Mouse (Mus musculus): ENCODE results near the gene Gnb2. TPM values are rescaled to one million over a fixed set of nuclear protein-coding genes. Genes with fewer than 3 reads are reported as not detected.
A peak's percentile ranks its signal among the peaks of the same experiment; 100 is the strongest.

Gnb2 gene
- total RNA-seq (2012; rRNA removed) (531 and 548 TPM in 2 replicates), polyA plus RNA-seq (2012; ENCODE audit: insufficient read depth in 1 of 2, insufficient read length in 2 of 2, low read depth in 1 of 2, low replicate concordance in 2 of 2, missing spikeins in 1 of 2) (100 to 1,000 TPM in 1 of 2 experiments, not detected in 1; 550 TPM)

DNA sequence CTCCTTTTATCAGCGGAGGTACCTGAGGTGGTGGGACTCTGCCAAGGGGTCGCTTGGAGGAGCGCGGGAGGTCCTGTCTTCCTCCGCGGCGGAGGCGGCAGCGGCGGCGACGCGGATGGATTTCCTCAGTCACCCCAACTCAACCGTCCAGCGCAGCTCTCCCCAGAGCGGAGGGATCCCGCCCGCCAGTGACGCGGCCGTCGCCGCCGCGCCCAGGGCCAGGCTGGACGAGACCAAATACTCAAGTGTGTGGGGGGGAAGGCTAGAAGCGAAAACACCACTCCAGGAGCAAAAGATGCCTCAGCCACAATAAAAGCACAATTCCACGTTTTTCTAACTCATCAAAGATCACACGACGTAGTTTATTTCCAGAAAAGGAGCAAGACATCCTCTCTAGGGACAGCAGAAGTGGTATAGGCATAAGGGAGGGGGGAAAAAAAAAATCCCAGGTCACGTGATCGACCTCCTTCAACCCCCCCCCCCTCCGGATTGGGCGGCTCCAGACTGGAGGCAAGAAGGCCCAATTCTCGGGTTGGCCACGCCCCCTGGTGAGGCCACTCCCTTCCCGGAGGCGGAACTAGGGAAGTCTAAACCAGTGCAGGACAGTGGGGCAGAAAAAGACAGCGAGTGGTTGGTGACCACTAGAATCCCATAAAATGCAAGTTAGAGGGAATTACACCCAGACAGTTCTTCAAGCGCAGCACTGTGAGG is at the start of gene Gnb2, which contains the start of gene Epo:
Gene Gnb2 (minus strand): TSS at position 394 of the 711 bp plus-strand sequence.
Gene Epo (minus strand): TSS at position 126 of the 711 bp plus-strand sequence.
- H3K9me3 ChIP-seq (replicated peaks; ENCODE audit: insufficient read depth, low read length): no peaks in the 10 kb centered on the region
- peaks cover 0 to 6% of the 10 kb centered on the region in 2 experiments; a peak in 3 of 4 replicates for H3K36me3 ChIP-seq (ENCODE audit: control insufficient read depth in 1 of 2, insufficient read depth in 2 of 2, low read length in 2 of 2)
- no peaks in the 10 kb centered on the region for H3K27me3 ChIP-seq (ENCODE audit: control insufficient read depth in 1 of 2, insufficient read depth in 2 of 2, low read length in 2 of 2)
- H3K27ac ChIP-seq (ENCODE audit: control insufficient read depth, low read depth, low read length): peak within 1 kb of the TSS; percentile 93
- peak; percentile 98 for DNase-seq (ENCODE audit: low read depth, low spot score)
- peaks cover 4 to 5% of the 10 kb centered on the region in 2 experiments; a peak in 1 of 4 replicates for H3K4me1 ChIP-seq (ENCODE audit: control insufficient read depth in 1 of 2, insufficient read depth in 2 of 2, low read length in 2 of 2)
- peak within 1 kb of the TSS; percentile 98 for H3K9ac ChIP-seq (ENCODE audit: control insufficient read depth, low read depth, low read length, poor library complexity, severe bottlenecking)
- H3K4me3 ChIP-seq (ENCODE audit: control insufficient read depth in 1 of 2, insufficient read depth in 1 of 2, low read depth in 2 of 2, low read length in 2 of 2): peak within 1 kb of the TSS; percentile 78 to 99
- peaks cover 28% of the 10 kb centered on the region for H3K79me2 ChIP-seq (ENCODE audit: control insufficient read depth, insufficient read depth, low read length, poor library complexity)
- TF ChIP-seq ELF1 (IDR thresholded peaks at IDR 0.05; ENCODE audit: low read depth, low read length) (peak; percentile 78), CTCF (IDR thresholded peaks at IDR 0.05 in 2 of 3, conservative IDR thresholded peaks at IDR 0.05 in 1 of 3; ENCODE audit: control insufficient read depth in 1 of 3, insufficient read depth in 1 of 3, low read depth in 2 of 3, low read length in 3 of 3, poor library complexity in 1 of 3, severe bottlenecking in 1 of 3) (no peak), USF2 (IDR thresholded peaks at IDR 0.05; ENCODE audit: borderline replicate concordance in 1 of 2, insufficient read depth in 1 of 2, low read depth in 1 of 2, low read length in 2 of 2) (peak; percentile 82 to 90), USF1 (IDR thresholded peaks at IDR 0.05; ENCODE audit: low read depth, low read length) (peak; percentile 97), MYB (IDR thresholded peaks at IDR 0.05; ENCODE audit: low read depth, low read length) (peak; percentile 61; the same call in 1 of the 2 replicates), E2F4 (IDR thresholded peaks at IDR 0.05; ENCODE audit: borderline replicate concordance, low read depth, low read length) (peak; percentile 71; the same call in 1 of the 2 replicates), GATA1 (IDR thresholded peaks at IDR 0.05; ENCODE audit: low read depth, low read length) (no peak), UBTF (IDR thresholded peaks at IDR 0.05; ENCODE audit: borderline replicate concordance, insufficient read depth, low read depth, low read length) (peak; percentile 92; the same call in 1 of the 2 replicates), ETS1 (IDR thresholded peaks at IDR 0.05; ENCODE audit: low read depth, low read length) (peak; percentile 46; the same call in 1 of the 2 replicates), JUND (IDR thresholded peaks at IDR 0.05; ENCODE audit: low read depth, low read length) (no peak; the same call in 1 of the 2 replicates), TCF12 (IDR thresholded peaks at IDR 0.05; ENCODE audit: low read depth, low read length) (peak; percentile 73), MAX (IDR thresholded peaks at IDR 0.05; ENCODE audit: low read length) (peak; percentile 80), NRF1 (IDR thresholded peaks at IDR 0.05; ENCODE audit: insufficient read depth, low read depth, low read length, poor library complexity, severe bottlenecking) (0 out of 2 replicates have a peak, but pooled peaks have one; percentile 6), ZNF384 (IDR thresholded peaks at IDR 0.05; ENCODE audit: low read depth, low read length) (peak; percentile 95), BHLHE40 (IDR thresholded peaks at IDR 0.05; ENCODE audit: borderline replicate concordance, low read depth, low read length) (peak; percentile 70), POLR2AphosphoS2 (IDR thresholded peaks at IDR 0.05; ENCODE audit: low read length) (peak; percentile 78; the same call in 1 of the 2 replicates), GABPA (IDR thresholded peaks at IDR 0.05; ENCODE audit: low read depth, low read length) (no peak), NELFE (IDR thresholded peaks at IDR 0.05; ENCODE audit: low read depth, low read length) (peak; percentile 67), CHD1 (IDR thresholded peaks at IDR 0.05; ENCODE audit: low read depth, low read length) (peak; percentile 100), CHD2 (IDR thresholded peaks at IDR 0.05; ENCODE audit: low read length) (0 out of 2 replicates have a peak, but pooled peaks have one; percentile 19), HCFC1 (IDR thresholded peaks at IDR 0.05; ENCODE audit: low read depth, low read length) (peak; percentile 75), POLR2A (IDR thresholded peaks at IDR 0.05; ENCODE audit: control insufficient read depth in 1 of 2, insufficient read depth in 1 of 2, low read depth in 1 of 2, low read length in 2 of 2, poor library complexity in 1 of 2) (peak; percentile 60 to 84; a peak in 2 of 4 replicates), MEF2A (IDR thresholded peaks at IDR 0.05; ENCODE audit: extremely low read depth, insufficient replicate concordance, low read depth, low read length, poor library complexity, severe bottlenecking) (no peak), TBP (IDR thresholded peaks at IDR 0.05; ENCODE audit: low read depth, low read length) (peak; percentile 89), ZMIZ1 (IDR thresholded peaks at IDR 0.05; ENCODE audit: low read depth, low read length) (peak; percentile 45; the same call in 1 of the 2 replicates), SIN3A (IDR thresholded peaks at IDR 0.05; ENCODE audit: low read length) (peak; percentile 80), SMC3 (IDR thresholded peaks at IDR 0.05; ENCODE audit: low read depth, low read length) (no peak), MYC (IDR thresholded peaks at IDR 0.05; ENCODE audit: low read depth, low read length) (0 out of 2 replicates have a peak, but pooled peaks have one; percentile 17), ZKSCAN1 (IDR thresholded peaks at IDR 0.05; ENCODE audit: low read depth, low read length) (no peak; the same call in 1 of the 2 replicates), KAT2A (conservative IDR thresholded peaks at IDR 0.05; ENCODE audit: low read depth, low read length) (peak; percentile 98), ZC3H11A (IDR thresholded peaks at IDR 0.05; ENCODE audit: low read depth, low read length) (no peak), MAZ (IDR thresholded peaks at IDR 0.05; ENCODE audit: low read depth, low read length) (peak; percentile 98), MXI1 (IDR thresholded peaks at IDR 0.05; ENCODE audit: low read depth, low read length) (no peak; the same call in 1 of the 2 replicates), RCOR1 (IDR thresholded peaks at IDR 0.05; ENCODE audit: low read depth, low read length) (0 out of 2 replicates have a peak, but pooled peaks have one; percentile 11)
